Mouse (Mus musculus) megakaryocyte progenitor cell, adult 5-6 weeks (primary cell): ENCODE data around the gene Fgfrl1. TPM values are rescaled to one million over a fixed set of nuclear protein-coding genes. Genes with fewer than 3 reads are reported as not detected.

Experiments used
- ATAC-seq: replicated peaks from 2 replicates; pipeline ENCODE4 v1.8.0; 2016; ENCODE audit warnings: mild to moderate bottlenecking, moderate TSS enrichment, inconsistent platforms; ENCODE audit not compliant: poor library complexity
- total RNA-seq, 2 experiments: library from RNA; stranded (forward) in 1 of 2; stranded (reverse) in 1 of 2; fragments of 157-497, 149-512 nt in 1 of 2; fragments of 200-1000 nt in 1 of 2; gene quantifications; 2 replicates each; pipeline versions ENCODE4 v1.2.3 to v1.2.4; 2015 to 2017

The Fgfrl1 gene
- total RNA-seq, 2 experiments from 2014 or later = 1.7 to 2.3 TPM

GRCm38 (mm10) chr5:108696542-108696941 is 4.4 kb downstream of the Fgfrl1 start:
- no peak for ATAC-seq

GRCm38 (mm10) chr5:108697341-108697753 is 5.2 kb downstream of the Fgfrl1 start:
- no peak for ATAC-seq

DNA sequence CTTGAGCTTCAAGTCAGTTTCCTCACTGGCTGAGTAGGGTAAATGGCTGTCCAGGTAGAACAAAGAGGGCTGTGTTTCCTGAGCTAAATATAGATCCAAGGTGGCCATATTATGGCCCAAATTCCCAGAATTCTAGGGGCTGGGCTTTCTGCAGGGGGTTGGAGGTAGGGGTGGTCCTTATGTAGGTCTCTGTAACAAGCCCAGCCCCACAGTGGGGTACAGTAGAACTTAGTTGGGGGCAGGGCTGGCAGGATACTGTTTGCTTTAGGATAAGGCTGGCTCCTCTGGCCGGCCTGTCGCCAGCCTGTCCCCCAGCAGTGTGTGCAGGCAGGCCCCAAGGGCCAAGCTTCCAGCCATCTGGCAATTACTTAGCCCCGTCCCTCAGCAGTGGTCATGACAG is 8.2 kb downstream of the Fgfrl1 start:
- no peak for ATAC-seq

DNA sequence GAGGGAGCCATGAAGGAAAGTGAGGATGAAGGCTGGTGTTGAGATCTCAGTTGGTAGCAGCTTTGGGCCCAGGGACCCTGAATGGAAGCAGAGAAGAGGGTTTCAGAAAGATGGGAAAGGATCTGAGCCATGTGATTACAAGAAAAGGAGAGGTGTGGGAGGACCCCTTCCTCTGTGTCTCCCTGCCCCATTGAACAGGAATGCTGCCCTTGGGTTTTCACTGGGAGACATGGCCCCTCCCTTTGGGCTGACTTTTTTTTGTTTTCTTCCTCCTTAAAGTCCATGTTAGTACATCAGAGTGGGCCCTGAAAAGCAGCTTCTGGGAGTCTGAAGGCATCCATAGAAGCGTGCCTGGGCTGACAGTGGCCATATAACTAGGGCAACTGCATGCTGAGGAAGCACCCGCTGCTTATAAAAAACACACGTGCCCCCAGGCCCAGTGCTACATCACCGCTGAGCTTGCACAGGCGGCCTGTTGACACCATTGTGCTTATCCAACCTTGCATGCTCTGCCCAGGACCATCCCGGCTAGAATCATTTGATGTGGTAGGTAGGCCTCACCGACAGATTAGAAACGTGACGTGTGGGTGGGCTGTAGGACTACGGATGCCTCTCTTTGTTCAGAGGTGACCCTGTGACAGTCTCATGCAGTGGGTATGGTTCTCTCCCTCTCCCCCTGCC is 9.3 kb downstream of the Fgfrl1 start:
- no peak for ATAC-seq

GRCm38 (mm10) chr5:108703754-108704626 is 11.8 kb downstream of the Fgfrl1 start:
- ATAC-seq = no peak

DNA sequence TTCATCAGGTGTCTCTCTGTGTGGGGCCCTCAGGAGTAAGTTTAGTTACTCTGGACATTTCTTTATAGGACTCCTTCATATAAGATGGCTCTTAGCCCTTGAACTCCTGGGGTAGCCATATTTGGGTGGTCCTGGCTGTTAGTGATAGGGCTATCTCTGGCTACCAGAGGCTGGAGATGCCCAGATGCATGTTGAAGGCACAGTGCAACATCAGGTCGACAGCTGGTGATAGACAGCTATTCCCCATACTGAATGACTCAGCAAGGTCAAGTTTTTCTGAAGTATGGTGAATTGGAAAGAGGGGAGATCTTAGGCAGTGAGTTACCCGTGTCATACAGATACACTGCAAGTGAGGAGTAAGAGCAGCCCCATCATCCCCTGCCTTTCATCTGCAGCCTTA is 15.6 kb downstream of the Fgfrl1 start:
- peak; percentile 62 for ATAC-seq

- no peak for ATAC-seq
Observed at GRCm38 (mm10) chr5:108708419-108708818, 16.2 kb downstream of the Fgfrl1 start.

- no peak for ATAC-seq
Observed at GRCm38 (mm10) chr5:108708981-108709731, 17.0 kb downstream of the Fgfrl1 start.

- no peak for ATAC-seq
Observed at GRCm38 (mm10) chr5:108711968-108712367, 19.8 kb downstream of the Fgfrl1 start.

DNA sequence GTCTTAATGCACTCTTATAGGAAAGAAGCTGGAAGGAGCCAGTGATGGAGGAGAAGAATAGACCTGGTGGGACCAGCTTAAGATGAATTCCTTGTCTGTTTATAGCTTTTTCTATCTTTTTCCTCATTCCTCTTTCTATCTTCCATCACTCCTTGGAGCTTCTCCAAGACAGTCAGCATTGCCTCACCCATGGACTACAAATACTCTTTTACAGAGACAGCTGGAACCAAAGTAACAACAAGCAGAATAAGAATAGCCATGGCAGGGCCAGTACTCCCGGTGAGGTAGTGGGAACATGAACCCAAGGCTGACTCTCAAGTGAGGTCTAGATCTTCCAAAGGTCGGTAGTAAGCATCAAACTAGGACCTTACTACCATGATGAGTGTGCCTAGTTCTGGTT is 20.9 kb downstream of the Fgfrl1 start:
- ATAC-seq = no peak

- ATAC-seq = no peak
Observed at GRCm38 (mm10) chr5:108713691-108714090, 21.5 kb downstream of the Fgfrl1 start.

DNA sequence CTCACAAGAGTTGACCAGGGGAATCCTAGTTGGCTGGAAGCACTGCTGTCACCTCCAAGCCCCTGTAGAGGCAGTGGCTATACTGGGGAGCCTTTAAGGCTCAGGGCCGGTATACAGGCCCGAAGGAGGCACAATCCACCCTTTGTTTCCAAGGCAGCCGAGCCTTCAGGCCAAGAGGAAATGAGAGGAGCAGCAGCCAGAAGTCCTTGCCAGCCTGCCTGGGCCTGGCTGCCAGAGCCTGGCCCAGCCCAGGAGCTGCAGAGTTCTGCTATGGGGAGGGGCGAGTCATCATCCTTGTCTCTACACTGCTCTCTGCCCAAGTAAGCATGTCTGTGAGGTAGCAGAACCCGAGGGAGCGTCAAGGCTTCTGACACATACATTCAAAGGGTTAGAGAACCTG is 22.0 kb downstream of the Fgfrl1 start:
- ATAC-seq = no peak

DNA sequence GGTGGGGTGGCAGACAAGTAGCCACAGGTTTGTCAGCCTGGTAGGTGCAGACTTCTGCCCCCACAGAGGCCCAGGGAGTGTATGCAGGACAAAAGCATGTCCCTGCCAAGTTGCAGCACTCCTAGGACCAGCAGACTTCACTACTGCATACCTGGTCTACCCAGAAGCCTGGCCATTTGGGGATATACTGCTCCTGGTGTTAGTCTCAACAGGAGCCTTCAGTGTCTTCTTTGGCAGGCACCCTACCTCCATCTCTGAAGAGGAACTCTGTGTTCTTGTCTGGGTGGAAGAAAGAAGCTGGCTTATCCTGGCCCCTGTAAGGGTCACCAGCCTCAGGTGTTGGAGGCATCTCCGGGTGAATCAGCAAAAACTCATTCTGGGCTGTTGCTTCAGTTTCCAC is 23.8 kb downstream of the Fgfrl1 start:
- no peak for ATAC-seq

GRCm38 (mm10) chr5:108718051-108718450 is 25.9 kb downstream of the Fgfrl1 start:
- ATAC-seq = no peak

DNA sequence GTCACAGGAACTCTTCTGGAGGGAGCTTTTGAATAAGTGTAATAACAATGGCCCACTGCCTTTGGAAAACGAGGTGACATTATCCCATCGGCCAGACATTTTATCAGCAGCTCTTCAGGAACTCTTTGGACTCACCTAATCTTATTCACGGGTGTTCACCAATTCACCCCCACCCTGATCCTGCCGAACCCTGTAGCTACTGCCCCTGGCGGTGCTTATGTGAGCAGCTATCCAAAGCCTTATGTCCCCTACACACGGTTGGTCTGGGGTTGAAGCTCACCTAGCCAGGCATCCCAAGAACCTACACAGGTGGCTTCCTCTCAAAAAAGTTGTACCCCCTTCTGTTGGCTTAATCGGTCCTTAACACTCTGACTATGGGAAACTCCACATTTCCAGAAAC is 27.6 kb downstream of the Fgfrl1 start:
- ATAC-seq = peak; percentile 30; the same call in 1 of the 2 replicates

GRCm38 (mm10) chr5:108724006-108724405 is 31.8 kb downstream of the Fgfrl1 start:
- no peak for ATAC-seq

- peak; percentile 98 for ATAC-seq
Observed at GRCm38 (mm10) chr5:108726557-108727248, 34.5 kb downstream of the Fgfrl1 start.

GRCm38 (mm10) chr5:108727425-108727824 is 35.2 kb downstream of the Fgfrl1 start:
- no peak for ATAC-seq

DNA sequence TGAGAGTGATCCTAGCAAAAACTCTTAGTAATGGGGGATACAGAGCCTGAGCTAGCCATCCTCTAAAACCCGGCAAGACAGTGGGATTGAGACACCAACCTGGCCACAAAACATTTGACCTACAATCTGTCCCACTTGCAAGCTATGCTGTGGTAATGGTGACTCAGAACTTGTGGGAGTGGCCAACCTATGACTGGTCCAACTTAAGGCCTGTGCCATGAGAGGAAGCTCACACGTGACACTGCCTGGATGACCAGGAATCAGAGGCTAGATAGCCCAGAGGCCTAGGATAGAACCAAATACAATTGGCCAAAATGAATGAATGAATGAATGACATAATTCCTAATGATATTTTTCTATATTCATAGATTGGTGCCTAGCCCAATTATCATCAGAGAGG is 49.7 kb downstream of the Fgfrl1 start:
- ATAC-seq = no peak

DNA sequence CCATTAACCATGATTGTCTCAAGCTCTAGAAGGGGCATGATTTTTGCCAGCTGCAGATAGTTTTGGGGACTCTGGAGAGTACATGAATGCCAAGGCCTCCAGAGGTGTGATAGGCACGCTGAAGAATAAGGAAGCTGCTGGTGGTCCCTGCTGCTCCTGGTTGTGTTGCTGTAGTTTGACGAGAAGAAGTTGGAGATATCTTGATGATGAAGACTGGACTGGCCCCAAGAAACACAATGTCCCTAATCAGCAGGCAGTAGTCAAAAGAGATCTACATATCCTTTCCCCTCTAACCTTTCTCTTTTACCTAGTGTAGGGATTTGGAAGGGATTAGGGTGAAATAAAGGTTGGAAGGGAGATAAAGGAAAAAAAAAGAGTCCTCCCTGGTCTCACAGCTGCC is 50.4 kb downstream of the Fgfrl1 start:
- ATAC-seq = no peak

GRCm38 (mm10) chr5:108743856-108744255 is 51.7 kb downstream of the Fgfrl1 start:
- peak; percentile 69; the same call in 1 of the 2 replicates for ATAC-seq
